Mouse (Mus musculus): ENCODE measurements at regions not wholly inside any gene's neighbourhood (a gene's known extent, or its start where the extent isn't known, plus 50 kb on each side); places are given as distances from the start of the nearest gene placed in this dataset.

GRCm38 (mm10) chrX:11720517-11720916 lies 392.9 kb downstream of the H2al1j start:
- no peak for TF ChIP-seq GATA1 (IDR thresholded peaks at IDR 0.05; ENCODE audit: borderline replicate concordance, low read length)
- TF ChIP-seq TAL1 (conservative IDR thresholded peaks at IDR 0.05; ENCODE audit: low read depth, low read length) = no peak
- no peak for TF ChIP-seq CTCF (IDR thresholded peaks at IDR 0.05; ENCODE audit: low read depth, low read length)

All from G1E (cell line).